Mouse (Mus musculus) lung, postnatal 0 days (tissue): Measurements from ENCODE around the gene Txndc2.

Source experiments
- CTCF ChIP-seq: IDR thresholded peaks from 2 replicates; pipeline ENCODE4 v1.5.1; 2016; ENCODE audit warnings: antibody characterized with exemption, mild to moderate bottlenecking
- EP300 ChIP-seq: IDR thresholded peaks from 2 replicates; pipeline ENCODE4 v1.6.1; 2016; ENCODE audit warnings: antibody characterized with exemption, mild to moderate bottlenecking, control low read depth

- no peak for TF ChIP-seq CTCF
- no peak for TF ChIP-seq EP300
These were observed 13.6 kb upstream of the Txndc2 start for GRCm38 (mm10) chr17:65655608-65656007.
